Mouse (Mus musculus) urinary bladder, adult 18-20 months (tissue): ENCODE measurements at regions not wholly inside any gene's neighbourhood (a gene's known extent, or its start where the extent isn't known, plus 50 kb on each side); places are given as distances from the start of the nearest gene placed in this dataset.
A peak's percentile ranks its signal among the peaks of the same experiment; 100 is the strongest.

Source experiments
- DNase-seq, 2 experiments: peaks; one replicate each; pipeline ENCODE4 v3.0.0; 2022; ENCODE audit warnings: low spot score in 2 of 2, mixed read lengths in 2 of 2

GRCm38 (mm10) chr12:27604061-27604679 is 261.8 kb upstream of the Sox11 start:
- DNase-seq = no peak

GRCm38 (mm10) chr12:27599149-27599548 is 256.8 kb upstream of the Sox11 start:
- DNase-seq = peak; percentile 27 to 44

GRCm38 (mm10) chr12:27597878-27598277 is 255.5 kb upstream of the Sox11 start:
- DNase-seq = no peak

- DNase-seq = no peak
Measured at GRCm38 (mm10) chr12:27597322-27597721, 254.9 kb upstream of the Sox11 start.

GRCm38 (mm10) chr12:27595576-27595975 is 253.2 kb upstream of the Sox11 start:
- no peak for DNase-seq

- DNase-seq = no peak
Measured at GRCm38 (mm10) chr12:27593436-27593835, 251.1 kb upstream of the Sox11 start.

- no peak for DNase-seq
Measured at GRCm38 (mm10) chr12:27576109-27576700, 233.8 kb upstream of the Sox11 start.

GRCm38 (mm10) chr12:27575629-27576028 is 233.3 kb upstream of the Sox11 start:
- no peak for DNase-seq

GRCm38 (mm10) chr12:27567250-27567649 is 224.9 kb upstream of the Sox11 start:
- DNase-seq = no peak

GRCm38 (mm10) chr12:27565965-27566507 is 223.7 kb upstream of the Sox11 start:
- DNase-seq = no peak

GRCm38 (mm10) chr12:27564641-27565306 is 222.4 kb upstream of the Sox11 start:
- DNase-seq = no peak

- DNase-seq = no peak
Measured at GRCm38 (mm10) chr12:27563900-27564299, 221.5 kb upstream of the Sox11 start.

GRCm38 (mm10) chr12:27552809-27553208 is 210.4 kb upstream of the Sox11 start:
- no peak for DNase-seq

- no peak for DNase-seq
Measured at GRCm38 (mm10) chr12:27538210-27538609, 195.8 kb upstream of the Sox11 start.

- no peak for DNase-seq
Measured at GRCm38 (mm10) chr12:27537507-27537906, 195.1 kb upstream of the Sox11 start.

GRCm38 (mm10) chr12:27537017-27537416 is 194.6 kb upstream of the Sox11 start:
- DNase-seq = no peak

- no peak for DNase-seq
Measured at GRCm38 (mm10) chr12:27525604-27526003, 183.2 kb upstream of the Sox11 start.

GRCm38 (mm10) chr12:27513253-27513652 is 170.9 kb upstream of the Sox11 start:
- no peak for DNase-seq

GRCm38 (mm10) chr12:27508226-27508560 is 165.8 kb upstream of the Sox11 start:
- DNase-seq = no peak

- DNase-seq = peak in 1 of 2 experiments; percentile 19
Measured at GRCm38 (mm10) chr12:27507523-27508225, 165.3 kb upstream of the Sox11 start.

- no peak for DNase-seq
Measured at GRCm38 (mm10) chr12:27502716-27503486, 160.5 kb upstream of the Sox11 start.

GRCm38 (mm10) chr12:27500516-27500915 is 158.1 kb upstream of the Sox11 start:
- DNase-seq = no peak
